Mouse (Mus musculus) kidney, adult 2 months (tissue): ENCODE data around the gene Fsd2.

ENCODE experiments used
- CTCF ChIP-seq: fragments of 200-500 bp; conservative IDR thresholded peaks from 2 replicates; pipeline ENCODE4 v1.5.1; 2011; ENCODE audit warnings: low read depth, mild to moderate bottlenecking, control low read depth, low read length, moderate library complexity, mixed read lengths; ENCODE audit not compliant: insufficient read depth, insufficient read length
- POLR2A ChIP-seq: fragments of 200-500 bp; IDR thresholded peaks from one replicate; pipeline ENCODE4 v1.6.1; 2011; ENCODE audit warnings: low read depth, low read length, control low read depth

GRCm38 (mm10) chr7:81557252-81557984, 9.3 kb downstream of the Fsd2 start:
- no peak for TF ChIP-seq CTCF
- no peak for TF ChIP-seq POLR2A
